Mouse (Mus musculus) kidney, embryonic 14.5 days (tissue): ENCODE results near the gene Dpep2nb. TPM values are rescaled to one million over a fixed set of nuclear protein-coding genes. Genes with fewer than 3 reads are reported as not detected.

ENCODE experiments used
- ATAC-seq: fragments of 200-750 bp; cut with Nextera tagmentation; 2 replicates; pipeline ENCODE4 v1.8.0; 2017; ENCODE audit warnings: moderate number of reproducible peaks, mild to moderate bottlenecking, moderate TSS enrichment, moderate library complexity; ENCODE audit not compliant: low FRiP score, low TSS enrichment
- H3K27ac ChIP-seq: fragments of 300-500 bp; sonication (generic); 2 replicates; pipeline ENCODE4 v1.5.1; 2014; ENCODE audit warnings: low read depth, mild to moderate bottlenecking, low read length, moderate library complexity, mixed read lengths
- H3K27me3 ChIP-seq: fragments of 300-500 bp; sonication (generic); 2 replicates; pipeline ENCODE4 v1.6.1; 2014; ENCODE audit warnings: mild to moderate bottlenecking, low read length; ENCODE audit not compliant: control insufficient read depth, insufficient read depth
- H3K36me3 ChIP-seq: fragments of 300-500 bp; sonication (generic); 2 replicates; pipeline ENCODE4 v1.6.1; 2014; ENCODE audit warnings: low read length, mixed read lengths; ENCODE audit not compliant: control insufficient read depth, insufficient read depth
- H3K4me1 ChIP-seq: fragments of 300-500 bp; sonication (generic); 2 replicates; pipeline ENCODE4 v1.6.1; 2014; ENCODE audit warnings: low read length, mixed read lengths; ENCODE audit not compliant: control insufficient read depth, insufficient read depth
- H3K4me2 ChIP-seq: fragments of 300-500 bp; sonication (generic); replicated peaks from 2 replicates; pipeline ENCODE4 v1.6.1; 2014; ENCODE audit warnings: low read depth, mild to moderate bottlenecking, low read length
- H3K4me3 ChIP-seq: fragments of 300-500 bp; sonication (generic); 2 replicates; pipeline ENCODE4 v1.5.1; 2014; ENCODE audit warnings: mild to moderate bottlenecking, low read length
- H3K9ac ChIP-seq: fragments of 300-500 bp; sonication (generic); 2 replicates; pipeline ENCODE4 v1.6.1; 2014; ENCODE audit warnings: low read depth, mild to moderate bottlenecking, low read length, moderate library complexity
- H3K9me3 ChIP-seq: fragments of 300-500 bp; sonication (generic); 2 replicates; pipeline ENCODE4 v1.6.1; 2016; ENCODE audit warnings: low read length; ENCODE audit not compliant: control insufficient read depth
- WGBS: fragments of 180-500 bp; shearing (Covaris S2); extraction: QIAGEN DNeasy Blood & Tissue Kit; methylation state at CpG from one replicate; pipeline ENCODE4 v1.1.7; 2014; 5-methylcytosine and 5-hydroxymethylcytosine counted together
- polyA plus RNA-seq: library from polyadenylated mRNA; unstranded; fragments of >200 nt; fragmentation: Nextera tagmentation; extraction: Ambion mirVana; gene quantifications from 2 replicates; pipeline ENCODE4 v1.2.1, GENCODE M21; 2014

Dpep2nb gene
- polyA plus RNA-seq, 1 experiment from 2014 or later, result 0.22 TPM

GRCm38 (mm10) chr8:105975363-105975762 lies 30.4 kb downstream of the Dpep2nb start:
- WGBS, result 70% methylated on average over 7 of the region's 7 CpGs
- Histone ChIP-seq H3K9me3 (no peaks in the 10 kb centered on the region), H3K27me3 (no peaks in the 10 kb centered on the region), H3K27ac (no peak overlapping the region), H3K9ac (no peak overlapping the region), H3K4me2 (no peak overlapping the region), H3K4me1 (no peaks in the 10 kb centered on the region), H3K4me3 (no peak overlapping the region), H3K36me3 (no peaks in the 10 kb centered on the region)
- no peak for ATAC-seq

DNA sequence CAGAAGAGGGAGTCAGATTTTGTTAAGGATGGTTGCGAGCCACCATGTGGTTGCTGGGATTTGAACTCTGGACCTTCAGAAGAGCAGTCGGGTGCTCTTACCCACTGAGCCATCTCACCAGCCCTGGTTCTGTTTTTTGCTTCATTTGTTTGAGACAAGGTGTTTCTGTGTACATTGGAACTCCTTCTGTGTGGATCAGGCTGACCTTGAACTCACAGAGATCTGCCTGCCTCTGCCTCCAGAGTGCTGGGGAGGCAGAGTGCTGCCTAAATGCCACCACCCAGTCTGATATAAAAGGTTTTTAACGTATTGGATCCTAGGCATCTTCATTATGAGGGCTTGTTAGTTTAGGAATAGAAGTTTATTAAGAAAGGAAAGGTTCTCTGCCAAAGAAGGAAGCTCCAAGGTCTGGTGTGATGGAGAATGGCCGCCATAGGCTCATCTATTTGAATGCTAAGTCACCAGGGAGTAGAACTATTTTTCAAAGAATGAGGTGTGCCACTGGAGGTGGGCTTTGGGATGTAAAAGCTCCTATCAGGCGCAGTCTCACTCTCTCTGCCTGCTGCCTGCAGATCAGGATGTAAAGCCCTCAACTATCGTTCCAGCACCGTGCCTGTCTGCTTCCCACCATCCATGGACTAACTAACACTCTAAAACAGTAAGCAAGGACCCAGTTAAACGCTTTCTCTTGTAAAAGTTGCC lies 34.6 kb downstream of the Dpep2nb start:
- ATAC-seq, result no peak
- Histone ChIP-seq H3K4me3 (no peak overlapping the region), H3K9me3 (no peaks in the 10 kb centered on the region), H3K9ac (no peak overlapping the region), H3K4me1 (no peaks in the 10 kb centered on the region), H3K27ac (no peak overlapping the region), H3K36me3 (no peaks in the 10 kb centered on the region), H3K4me2 (no peak overlapping the region), H3K27me3 (no peaks in the 10 kb centered on the region)
- 74% methylated on average over 8 of the region's 8 CpGs for WGBS

GRCm38 (mm10) chr8:105969367-105969766 lies 36.4 kb downstream of the Dpep2nb start:
- ATAC-seq, result no peak
- WGBS, result 82% methylated on average over 1 of the region's 1 CpGs
- H3K4me3 ChIP-seq, result no peak overlapping the region
- no peak overlapping the region for H3K4me2 ChIP-seq
- no peaks in the 10 kb centered on the region for H3K36me3 ChIP-seq
- no peaks in the 10 kb centered on the region for H3K9me3 ChIP-seq
- peaks cover 9% of the 10 kb centered on the region for H3K4me1 ChIP-seq
- H3K9ac ChIP-seq, result no peak overlapping the region
- H3K27me3 ChIP-seq, result no peaks in the 10 kb centered on the region
- no peak overlapping the region for H3K27ac ChIP-seq

GRCm38 (mm10) chr8:105966692-105967311 lies 39.0 kb downstream of the Dpep2nb start:
- Histone ChIP-seq H3K4me1 (peaks cover 10% of the 10 kb centered on the region), H3K4me3 (peak overlapping the region; percentile 83), H3K36me3 (no peaks in the 10 kb centered on the region), H3K27ac (no peak overlapping the region), H3K9ac (no peak overlapping the region), H3K4me2 (peak overlapping the region; percentile 78), H3K9me3 (no peaks in the 10 kb centered on the region), H3K27me3 (no peaks in the 10 kb centered on the region)
- 7% methylated on average over 19 of the region's 19 CpGs for WGBS
- peak; percentile 33; the same call in 1 of the 2 replicates for ATAC-seq

DNA sequence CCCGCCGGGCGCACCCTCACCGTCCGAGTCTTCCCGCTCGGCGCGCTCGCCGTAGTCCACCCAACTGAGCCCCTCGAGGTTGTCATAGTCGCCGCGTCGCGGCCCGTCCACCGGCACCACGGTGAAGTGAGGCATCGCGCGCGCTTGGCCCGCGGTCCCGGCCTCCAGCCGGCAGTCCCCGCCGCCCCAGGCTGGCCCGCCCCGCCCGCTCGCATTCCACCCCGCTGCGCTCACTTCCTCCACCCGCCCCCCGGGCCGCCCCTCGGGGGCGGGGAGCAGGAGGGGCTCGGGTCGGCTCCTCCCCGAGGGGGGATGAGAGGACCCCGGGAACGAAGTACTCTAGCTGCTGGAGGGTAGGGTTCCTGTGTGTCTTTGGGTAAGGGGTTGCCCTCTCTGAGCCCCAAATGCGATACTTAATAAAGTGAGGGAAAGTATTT lies 39.9 kb downstream of the Dpep2nb start, which contains the start of gene Slc12a4:
TSS of gene Slc12a4 (minus strand) at position 193 of the 437 bp plus-strand sequence.
- Histone ChIP-seq H3K9me3 (no peaks in the 10 kb centered on the region), H3K27me3 (no peaks in the 10 kb centered on the region), H3K27ac (peak within 1 kb of the TSS; percentile 78; the same call in 1 of the 2 replicates), H3K9ac (peak within 1 kb of the TSS; percentile 86), H3K4me1 (peaks cover 10% of the 10 kb centered on the region), H3K36me3 (no peaks in the 10 kb centered on the region), H3K4me2 (peak within 1 kb of the TSS; percentile 78), H3K4me3 (peak within 1 kb of the TSS; percentile 83)
- ATAC-seq, result peak; percentile 93
- under 1% methylated on average over 47 of the region's 47 CpGs for WGBS

DNA sequence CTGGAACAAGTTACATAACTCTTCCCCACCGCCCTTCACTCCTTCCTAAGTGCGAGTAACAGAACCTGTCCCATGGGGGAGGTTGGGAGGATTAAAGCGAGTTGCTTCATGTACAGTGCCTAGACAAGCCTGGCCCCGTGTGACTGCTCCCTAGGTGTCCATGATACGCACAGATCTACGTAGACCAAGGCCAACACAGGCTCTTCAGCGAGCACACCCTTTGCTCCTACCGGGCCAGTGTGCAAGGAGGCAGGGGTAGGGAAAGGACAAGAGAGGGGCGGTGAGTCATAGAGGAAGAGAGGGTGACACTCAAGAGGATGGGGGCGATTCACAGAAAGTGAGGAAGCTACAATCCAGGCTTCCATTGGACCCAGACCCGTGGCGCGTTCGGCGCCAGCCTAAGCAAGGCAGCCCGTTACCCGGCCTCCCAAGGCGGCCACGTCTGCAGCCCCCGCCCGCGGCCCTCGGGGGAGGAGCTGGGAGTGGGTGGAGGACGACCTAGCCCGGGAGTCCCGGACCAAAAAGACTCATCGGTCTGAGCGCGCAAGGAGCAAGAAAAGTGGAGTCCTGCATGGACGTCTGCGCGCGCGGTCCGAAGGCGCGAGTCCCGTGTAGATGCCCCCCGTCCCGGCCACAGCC lies 40.4 kb downstream of the Dpep2nb start:
- peaks cover 10% of the 10 kb centered on the region for H3K4me1 ChIP-seq
- 2% methylated on average over 33 of the region's 40 CpGs for WGBS
- H3K9me3 ChIP-seq, result no peaks in the 10 kb centered on the region
- H3K4me3 ChIP-seq, result peak overlapping the region; percentile 83
- peak overlapping the region; percentile 78; the same call in 1 of the 2 replicates for H3K27ac ChIP-seq
- H3K9ac ChIP-seq, result peak overlapping the region; percentile 86
- H3K27me3 ChIP-seq, result no peaks in the 10 kb centered on the region
- peak overlapping the region; percentile 78 for H3K4me2 ChIP-seq
- peak; percentile 72 for ATAC-seq
- no peaks in the 10 kb centered on the region; the same call in 1 of the 2 replicates for H3K36me3 ChIP-seq

GRCm38 (mm10) chr8:105964506-105965265 lies 41.1 kb downstream of the Dpep2nb start:
- H3K9ac ChIP-seq, result peak overlapping the region; percentile 86
- peak overlapping the region; percentile 83 for H3K4me3 ChIP-seq
- peaks cover 10% of the 10 kb centered on the region for H3K4me1 ChIP-seq
- no peak overlapping the region for H3K27ac ChIP-seq
- 57% methylated on average over 12 of the region's 12 CpGs for WGBS
- no peak for ATAC-seq
- peak overlapping the region; percentile 78 for H3K4me2 ChIP-seq
- no peaks in the 10 kb centered on the region for H3K27me3 ChIP-seq
- H3K36me3 ChIP-seq, result no peaks in the 10 kb centered on the region; the same call in 1 of the 2 replicates
- no peaks in the 10 kb centered on the region for H3K9me3 ChIP-seq

DNA sequence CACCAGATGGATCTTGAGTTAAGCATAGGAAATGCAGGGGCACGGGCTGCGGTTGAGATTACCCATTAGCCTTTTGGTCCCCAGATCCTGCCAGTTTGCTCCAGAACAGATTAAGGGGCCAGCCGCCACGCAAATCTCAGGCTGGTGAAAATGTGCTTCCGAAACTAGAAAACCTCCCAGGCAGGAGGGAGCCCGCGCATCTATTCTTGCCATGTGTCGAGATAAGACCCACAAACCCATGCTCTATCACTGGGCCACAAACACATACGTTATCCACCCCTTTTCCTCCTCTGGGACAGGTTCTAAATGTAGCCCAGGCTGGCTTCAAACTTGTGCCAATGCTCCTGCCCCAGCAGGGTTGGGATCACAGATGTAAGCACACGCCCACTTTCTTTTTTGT lies 44.2 kb downstream of the Dpep2nb start:
- no peak overlapping the region for H3K4me2 ChIP-seq
- no peaks in the 10 kb centered on the region for H3K27me3 ChIP-seq
- H3K27ac ChIP-seq, result no peak overlapping the region
- H3K9ac ChIP-seq, result no peak overlapping the region
- H3K4me3 ChIP-seq, result no peak overlapping the region
- H3K36me3 ChIP-seq, result peaks cover 13% of the 10 kb centered on the region; the same call in 1 of the 2 replicates
- no peaks in the 10 kb centered on the region for H3K9me3 ChIP-seq
- H3K4me1 ChIP-seq, result peaks cover 10% of the 10 kb centered on the region
- ATAC-seq, result no peak
- 88% methylated on average over 10 of the region's 10 CpGs for WGBS
